In genomic region chr11:97728730-97729129, GRCm38 (mm10) we compare ENCODE assay signal across 20 mouse cellular contexts. TPM values are rescaled to one million over a fixed set of nuclear protein-coding genes. Genes with fewer than 3 reads are reported as not detected.
DNase-seq lines count a peak whose midpoint lies in the region; ATAC-seq lines count a peak whose summit lies in the region.
"Had no signal": no experiment of that assay in that cellular context is flagged by ENCODE, and none has a peak within 500 bp of the region (broad histone marks: within the 10 kb centered on the region; RNA-seq: fewer than 3 reads in every experiment).

No protein-coding gene starts in this region.

- H3K27me3 ChIP-seq in liver, embryonic 11.5 days (replicated peaks; ENCODE audit: control insufficient read depth, insufficient read depth, low read length) = no peaks in the 10 kb centered on the region
- H3K27me3 ChIP-seq: CH12.LX; hindbrain, embryonic 12.5 days; kidney, embryonic 15.5 days; liver, embryonic 13.5 days; neural tube, embryonic 15.5 days had no signal

- H3K27ac ChIP-seq in liver, embryonic 11.5 days (ENCODE audit: low read depth, low read length) = 0 out of 2 replicates have a peak overlapping the region, but pooled peaks have one; percentile 46
- H3K27ac ChIP-seq in macrophage = peak overlapping the region; percentile 19; the same call in 1 of the 2 replicates
- H3K27ac ChIP-seq: hindbrain, embryonic 12.5 days; kidney, embryonic 15.5 days; liver, embryonic 13.5 days; midbrain, embryonic 10.5 days; neural tube, embryonic 15.5 days had no signal

- ATAC-seq in liver, embryonic 11.5 days (replicated peaks; ENCODE audit: low FRiP score) = no peak
- ATAC-seq in CD4-positive, CD25-positive, alpha-beta regulatory T cell, adult 4 months = peak; percentile 40
- peak; percentile 8 for ATAC-seq in activated CD4-positive, CD25-positive, alpha-beta regulatory T cell, adult 4 months
- ATAC-seq in erythroid progenitor cell, adult 5-6 weeks (replicated peaks; ENCODE audit: low FRiP score, poor library complexity, severe bottlenecking) = no peak
- ATAC-seq: forebrain, embryonic 14.5 days had no signal

- WGBS in liver, embryonic 11.5 days = 68% methylated on average over 7 of the region's 7 CpGs
- 37% methylated on average over 7 of the region's 7 CpGs for WGBS in macrophage (ENCODE audit: missing documents)

- H3K9me3 ChIP-seq in liver, embryonic 11.5 days (ENCODE audit: control insufficient read depth, low read length) = no peaks in the 10 kb centered on the region
- H3K9me3 ChIP-seq: hindbrain, embryonic 12.5 days; kidney, embryonic 15.5 days; liver, embryonic 13.5 days; midbrain, embryonic 10.5 days; neural tube, embryonic 15.5 days had no signal

- no peak overlapping the region for H3K4me3 ChIP-seq in liver, embryonic 11.5 days (ENCODE audit: low read depth, low read length)
- no peak overlapping the region for H3K4me3 ChIP-seq in macrophage (ENCODE audit: inconsistent target)
- H3K4me3 ChIP-seq: hindbrain, embryonic 12.5 days; kidney, embryonic 15.5 days; liver, embryonic 13.5 days; midbrain, embryonic 10.5 days; neural tube, embryonic 15.5 days had no signal

- H3K4me2 ChIP-seq in liver, embryonic 11.5 days = no peak overlapping the region
- H3K4me2 ChIP-seq: hindbrain, embryonic 12.5 days; kidney, embryonic 15.5 days; liver, embryonic 13.5 days; neural tube, embryonic 15.5 days had no signal

- peaks cover 30% of the 10 kb centered on the region for H3K36me3 ChIP-seq in liver, embryonic 11.5 days (ENCODE audit: control insufficient read depth, insufficient read depth, low read length)
- peaks cover 55% of the 10 kb centered on the region for H3K36me3 ChIP-seq in macrophage (ENCODE audit: inconsistent target)

- peaks cover 8% of the 10 kb centered on the region; the same call in 1 of the 2 replicates for H3K4me1 ChIP-seq in liver, embryonic 11.5 days (replicated peaks; ENCODE audit: control insufficient read depth, insufficient read depth, low read length)
- H3K4me1 ChIP-seq: neural tube, embryonic 15.5 days had no signal

- DNase-seq in liver, embryonic 11.5 days (ENCODE audit: low spot score) = no peak
- no peak for DNase-seq in liver
- no peak for DNase-seq in cerebellum, postnatal 14 days
- DNase-seq in cerebellum, adult 18-20 months = no peak
- DNase-seq: adrenal gland, postnatal 25 days; cerebellum, adult 8-10 months; layer of hippocampus, postnatal 36 days; liver, embryonic 13.5 days; lung, postnatal 10 days had no signal

- H3K79me2 ChIP-seq in macrophage (ENCODE audit: inconsistent target) = peaks cover 17% of the 10 kb centered on the region

- no peak overlapping the region for H3K9ac ChIP-seq in liver, embryonic 11.5 days (ENCODE audit: low read depth, low read length)
- H3K9ac ChIP-seq: hindbrain, embryonic 12.5 days; kidney, embryonic 15.5 days; liver, embryonic 13.5 days; neural tube, embryonic 15.5 days had no signal

RNA-seq across cellular contexts. Expression of gene Pip4k2b, which starts 15.8 kb away (rescaled TPM):
- polyA plus RNA-seq in liver, embryonic 11.5 days (2014; fragmentation: Nextera tagmentation; extraction: Ambion mirVana) = 0.95 and 1.7 TPM in 2 replicates
- polyA plus RNA-seq in CD4-positive, CD25-positive, alpha-beta regulatory T cell, adult 4 months (2017; shearing (Covaris generic)) = 1 to 10 TPM; 1.4 to 2.2 TPM
- 1 to 10 TPM; 2.0 to 2.3 TPM for polyA plus RNA-seq in activated CD4-positive, CD25-positive, alpha-beta regulatory T cell, adult 4 months (2017; shearing (Covaris generic))
- total RNA-seq in macrophage (2018; cell fraction: chromatin; rRNA removed) = 10 to 100 TPM in 14 of 26 experiments, 1 to 10 TPM in 12; 3.1 to 22.8 (median 10.8) TPM
- 10 to 100 TPM; 14.7 to 51.5 (median 32.9) TPM for total RNA-seq in macrophage (2018; cell fraction: cytosol; rRNA removed)
- total RNA-seq in macrophage (2018; cell fraction: nucleus; rRNA removed) = 10 to 100 TPM in 21 of 26 experiments, 1 to 10 TPM in 5; 7.7 to 51.0 (median 24.1) TPM
- polyA plus RNA-seq in macrophage (2018) = 25.4 to 37.6 TPM (median 25.7 TPM) in 3 replicates
- total RNA-seq in erythroid progenitor cell, adult 5-6 weeks (2015; ENCODE audit: low replicate concordance) = 2.9 and 4.0 TPM in 2 replicates
- 2.1 and 12.6 TPM in 2 replicates for total RNA-seq in erythroid progenitor cell, adult 5-6 weeks (2017; ENCODE audit: low replicate concordance)

RNA-seq across cellular contexts. Expression of gene Psmb3, which starts 25.5 kb away (rescaled TPM):
- polyA plus RNA-seq in liver, embryonic 11.5 days (2014; fragmentation: Nextera tagmentation; extraction: Ambion mirVana) = 558 and 561 TPM in 2 replicates
- polyA plus RNA-seq in CD4-positive, CD25-positive, alpha-beta regulatory T cell, adult 4 months (2017; shearing (Covaris generic)) = 100 to 1,000 TPM; 453 to 558 TPM
- 100 to 1,000 TPM; 422 to 486 TPM for polyA plus RNA-seq in activated CD4-positive, CD25-positive, alpha-beta regulatory T cell, adult 4 months (2017; shearing (Covaris generic))
- 10 to 100 TPM; 10.0 to 72.1 (median 43.9) TPM for total RNA-seq in macrophage (2018; cell fraction: chromatin; rRNA removed)
- total RNA-seq in macrophage (2018; cell fraction: cytosol; rRNA removed) = 100 to 1,000 TPM in 17 of 26 experiments, 10 to 100 TPM in 9; 79.3 to 179 (median 122) TPM
- total RNA-seq in macrophage (2018; cell fraction: nucleus; rRNA removed) = 10 to 100 TPM; 15.5 to 75.8 (median 38.9) TPM
- 79.7 to 207 TPM (median 133 TPM) in 3 replicates for polyA plus RNA-seq in macrophage (2018)
- total RNA-seq in erythroid progenitor cell, adult 5-6 weeks (2015; ENCODE audit: low replicate concordance) = 20.5 and 50.7 TPM in 2 replicates
- total RNA-seq in erythroid progenitor cell, adult 5-6 weeks (2017; ENCODE audit: low replicate concordance) = 7.9 and 45.8 TPM in 2 replicates

RNA-seq across cellular contexts. Expression of gene Pcgf2, which starts 28.4 kb away (rescaled TPM):
- 10.3 and 13.2 TPM in 2 replicates for polyA plus RNA-seq in liver, embryonic 11.5 days (2014; fragmentation: Nextera tagmentation; extraction: Ambion mirVana)
- polyA plus RNA-seq in CD4-positive, CD25-positive, alpha-beta regulatory T cell, adult 4 months (2017; shearing (Covaris generic)) = 1 to 10 TPM; 2.9 to 4.6 TPM
- polyA plus RNA-seq in activated CD4-positive, CD25-positive, alpha-beta regulatory T cell, adult 4 months (2017; shearing (Covaris generic)) = 1 to 10 TPM; 3.1 to 4.7 TPM
- 10 to 100 TPM in 4 of 26 experiments, 1 to 10 TPM in 22; 1.5 to 14.1 (median 5.0) TPM for total RNA-seq in macrophage (2018; cell fraction: chromatin; rRNA removed)
- 1 to 10 TPM; 1.3 to 4.5 (median 2.8) TPM for total RNA-seq in macrophage (2018; cell fraction: cytosol; rRNA removed)
- total RNA-seq in macrophage (2018; cell fraction: nucleus; rRNA removed) = 10 to 100 TPM in 1 of 26 experiments, 1 to 10 TPM in 24, under 1 TPM in 1; 0.79 to 11.9 (median 3.8) TPM
- 3.7 to 7.5 TPM (median 3.9 TPM) in 3 replicates for polyA plus RNA-seq in macrophage (2018)
- total RNA-seq in erythroid progenitor cell, adult 5-6 weeks (2015; ENCODE audit: low replicate concordance) = 5.9 TPM in 1 of 2 replicates, not detected in the other
- total RNA-seq in erythroid progenitor cell, adult 5-6 weeks (2017; ENCODE audit: low replicate concordance) = 2.1 TPM in 1 of 2 replicates, not detected in the other
- total RNA-seq: monocyte, adult 5-6 weeks had no signal

RNA-seq across cellular contexts. Expression of gene Cwc25, which starts 37.6 kb away (rescaled TPM):
- polyA plus RNA-seq in liver, embryonic 11.5 days (2014; fragmentation: Nextera tagmentation; extraction: Ambion mirVana) = 12.9 and 13.1 TPM in 2 replicates
- 10 to 100 TPM; 25.2 to 33.8 TPM for polyA plus RNA-seq in CD4-positive, CD25-positive, alpha-beta regulatory T cell, adult 4 months (2017; shearing (Covaris generic))
- polyA plus RNA-seq in activated CD4-positive, CD25-positive, alpha-beta regulatory T cell, adult 4 months (2017; shearing (Covaris generic)) = 10 to 100 TPM; 21.3 to 22.8 TPM
- total RNA-seq in macrophage (2018; cell fraction: chromatin; rRNA removed) = 10 to 100 TPM; 37.3 to 76.4 (median 49.9) TPM
- total RNA-seq in macrophage (2018; cell fraction: cytosol; rRNA removed) = 10 to 100 TPM; 18.8 to 25.0 (median 21.2) TPM
- total RNA-seq in macrophage (2018; cell fraction: nucleus; rRNA removed) = 10 to 100 TPM; 24.8 to 40.9 (median 32.6) TPM
- 16.4 to 22.4 TPM (median 16.9 TPM) in 3 replicates for polyA plus RNA-seq in macrophage (2018)
- total RNA-seq in erythroid progenitor cell, adult 5-6 weeks (2015; ENCODE audit: low replicate concordance) = 8.3 and 13.8 TPM in 2 replicates
- 8.8 and 19.1 TPM in 2 replicates for total RNA-seq in erythroid progenitor cell, adult 5-6 weeks (2017; ENCODE audit: low replicate concordance)

RNA-seq across cellular contexts. Expression of gene Cisd3, which starts 43.1 kb away (rescaled TPM):
- 18.0 and 21.9 TPM in 2 replicates for polyA plus RNA-seq in liver, embryonic 11.5 days (2014; fragmentation: Nextera tagmentation; extraction: Ambion mirVana)
- polyA plus RNA-seq in CD4-positive, CD25-positive, alpha-beta regulatory T cell, adult 4 months (2017; shearing (Covaris generic)) = 10 to 100 TPM; 63.5 to 80.3 TPM
- polyA plus RNA-seq in activated CD4-positive, CD25-positive, alpha-beta regulatory T cell, adult 4 months (2017; shearing (Covaris generic)) = 10 to 100 TPM; 91.3 to 99.5 TPM
- 1 to 10 TPM in 23 of 26 experiments, not detected in 3; 1.3 to 8.3 (median 3.4) TPM for total RNA-seq in macrophage (2018; cell fraction: chromatin; rRNA removed)
- total RNA-seq in macrophage (2018; cell fraction: cytosol; rRNA removed) = 10 to 100 TPM in 25 of 26 experiments, 1 to 10 TPM in 1; 8.5 to 24.4 (median 14.3) TPM
- 10 to 100 TPM in 1 of 26 experiments, 1 to 10 TPM in 25; 2.2 to 10.3 (median 5.7) TPM for total RNA-seq in macrophage (2018; cell fraction: nucleus; rRNA removed)
- 9.0 to 17.9 TPM (median 13.7 TPM) in 3 replicates for polyA plus RNA-seq in macrophage (2018)
- 6.3 TPM in 1 of 2 replicates, not detected in the other for total RNA-seq in erythroid progenitor cell, adult 5-6 weeks (2015; ENCODE audit: low replicate concordance)
- total RNA-seq in erythroid progenitor cell, adult 5-6 weeks (2017; ENCODE audit: low replicate concordance) = not detected in 2 replicates

Comparison
In these comparisons a context has a peak if more than half of its experiments do, and no peak if none do; other contexts are left out.
1. ATAC-seq: peak in CD4-positive, CD25-positive, alpha-beta regulatory T cell, adult 4 months (single experiment) and activated CD4-positive, CD25-positive, alpha-beta regulatory T cell, adult 4 months (single experiment); none in liver, embryonic 11.5 days (single experiment) and erythroid progenitor cell, adult 5-6 weeks (single experiment).